Mouse (Mus musculus) monocyte, adult 5-6 weeks (primary cell): Measurements from ENCODE around the gene Sh2d4b. TPM values are rescaled to one million over a fixed set of nuclear protein-coding genes. Genes with fewer than 3 reads are reported as not detected.

Experiments
- ATAC-seq: fragments of 153-309, 156-312 bp; replicated peaks from 2 replicates; pipeline ENCODE4 v1.8.0; 2017; ENCODE audit warnings: mild to moderate bottlenecking; ENCODE audit not compliant: low TSS enrichment, insufficient number of reproducible peaks, severe bottlenecking, poor library complexity, low FRiP score
- total RNA-seq: library from RNA; stranded (forward); fragments of 200-1000, 200-491, 200-594 nt; gene quantifications from 3 replicates; pipeline ENCODE4 v1.2.3, GENCODE M21; 2017

Gene Sh2d4b
- total RNA-seq, 1 experiment from 2014 or later, result 1.5 TPM

DNA sequence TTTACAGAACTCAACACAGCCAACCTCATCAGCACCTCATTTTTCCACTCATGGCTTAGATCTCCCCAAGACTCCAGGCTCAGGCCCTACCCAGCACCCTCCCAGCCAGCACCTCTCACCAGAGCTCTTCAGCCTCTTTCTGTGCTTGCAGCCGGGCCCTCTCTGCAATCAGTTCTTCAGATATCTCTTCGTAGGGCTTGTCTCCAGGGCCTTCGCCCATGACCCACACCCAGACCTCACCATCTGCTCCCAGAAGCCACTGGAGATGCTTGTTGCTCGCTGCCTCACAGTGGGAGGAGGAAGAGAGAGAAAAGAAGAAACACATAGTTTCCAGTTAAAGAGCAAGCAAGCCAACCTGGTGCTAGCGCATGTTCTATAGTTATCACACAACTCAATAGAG is 19.1 kb downstream of the Sh2d4b start:
- ATAC-seq, result no peak

DNA sequence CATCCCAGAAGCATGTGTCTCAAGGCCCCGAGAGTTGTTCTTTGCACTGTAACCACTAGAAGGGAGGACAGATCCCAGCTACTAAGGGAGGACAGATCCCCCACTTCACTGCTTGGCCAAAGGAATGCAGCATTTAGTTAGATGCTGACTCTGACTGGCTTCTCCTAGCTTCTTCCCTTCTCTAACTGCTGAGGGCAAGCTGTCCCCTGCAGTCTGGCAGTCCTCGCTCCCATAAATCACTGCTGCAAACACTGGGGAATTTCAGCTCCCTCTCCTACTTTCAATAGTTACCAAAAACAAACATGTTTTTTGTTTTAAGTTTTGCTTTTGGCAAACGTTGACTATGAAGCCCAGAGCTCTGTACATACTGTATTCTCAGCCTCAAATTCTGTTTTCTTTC is 22.5 kb downstream of the Sh2d4b start:
- ATAC-seq, result no peak

DNA sequence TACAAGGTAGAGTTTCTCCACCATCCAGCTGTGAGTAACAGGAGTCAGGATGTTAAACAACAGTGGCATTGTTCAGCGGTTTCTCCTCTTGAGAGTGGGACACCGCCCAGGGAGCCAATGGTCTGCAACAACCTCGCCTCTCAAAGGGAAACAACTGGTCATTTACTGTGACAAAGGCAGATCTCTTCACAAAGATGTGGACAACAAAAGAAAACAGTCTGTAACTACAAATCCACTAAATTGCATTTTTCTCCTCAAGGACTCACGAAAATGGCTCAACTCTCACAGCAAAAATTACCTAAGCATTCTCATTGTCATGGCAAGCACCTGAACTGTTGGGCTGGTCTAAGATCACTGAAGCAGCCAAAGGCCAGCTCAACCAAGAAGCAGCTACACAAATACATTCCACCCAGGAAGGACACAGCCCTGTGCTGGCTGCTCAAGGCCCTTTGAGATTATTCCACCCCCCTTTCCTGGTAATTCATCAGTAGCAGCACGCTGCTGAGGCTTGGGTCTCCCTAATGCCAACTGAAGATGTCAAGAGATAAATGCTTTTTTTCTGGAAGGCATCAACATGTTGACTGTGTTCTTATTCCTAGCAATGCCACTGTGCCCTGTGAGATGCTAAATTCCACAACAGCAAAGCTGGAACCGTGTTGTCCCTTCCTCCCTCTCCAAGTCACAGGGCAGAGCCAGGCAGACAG is 28.1 kb downstream of the Sh2d4b start:
- ATAC-seq, result no peak

DNA sequence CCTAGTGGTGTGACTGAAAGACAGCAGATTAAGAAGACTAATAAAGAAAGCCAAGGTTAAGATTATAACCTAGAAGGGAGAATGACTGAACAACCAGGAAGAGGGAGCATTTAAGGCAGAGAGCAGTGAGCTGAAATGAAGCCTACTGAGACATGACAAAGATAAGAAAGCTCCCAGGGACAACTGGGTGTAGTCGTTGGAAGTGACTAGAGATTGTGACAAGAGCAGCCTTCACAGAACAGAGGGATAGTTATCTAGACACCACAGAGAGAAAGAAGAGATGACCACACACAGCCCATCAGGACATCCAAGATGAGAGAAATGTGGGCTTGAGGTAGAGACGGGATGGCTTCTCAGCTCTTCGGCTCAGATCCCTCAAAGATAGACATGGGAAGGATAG is 29.4 kb downstream of the Sh2d4b start:
- no peak for ATAC-seq

DNA sequence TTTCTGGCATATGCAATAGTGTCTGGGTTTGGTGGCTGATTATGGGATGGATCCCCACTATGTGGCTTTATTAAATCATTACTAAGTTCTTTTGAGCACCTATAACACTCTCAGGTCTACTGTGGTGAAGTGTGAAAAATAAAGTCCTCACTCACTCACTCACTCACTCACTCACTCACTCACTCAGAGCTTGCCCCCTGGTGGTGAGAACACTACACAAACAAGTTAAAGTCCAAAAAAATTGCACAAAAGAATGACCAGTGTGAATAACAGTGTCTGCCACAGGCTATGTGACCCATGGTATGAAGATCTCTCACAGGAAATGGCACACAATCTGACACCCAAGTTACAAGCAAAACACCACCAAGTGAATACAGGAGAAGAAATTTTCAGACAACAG is 30.0 kb downstream of the Sh2d4b start:
- no peak for ATAC-seq

DNA sequence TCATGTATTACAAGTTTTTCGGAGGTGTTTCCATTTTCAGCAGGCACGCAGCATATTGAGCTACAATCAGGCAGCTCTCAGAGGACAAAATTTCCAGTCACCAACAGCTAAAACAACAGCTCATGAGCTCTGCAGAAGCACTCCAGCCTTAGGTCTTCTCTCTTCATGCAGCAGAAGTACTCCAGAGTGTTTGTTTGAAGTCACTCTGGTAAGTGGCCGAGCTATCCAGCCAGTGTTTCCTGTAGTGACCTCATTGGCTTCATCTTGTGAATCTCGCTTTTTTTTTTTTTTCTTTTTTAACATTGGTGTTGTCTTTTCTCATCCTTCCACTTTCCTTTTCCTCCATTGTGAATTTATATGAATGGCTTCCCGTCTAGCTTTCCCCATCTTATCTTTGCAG is 40.1 kb downstream of the Sh2d4b start:
- ATAC-seq, result no peak

DNA sequence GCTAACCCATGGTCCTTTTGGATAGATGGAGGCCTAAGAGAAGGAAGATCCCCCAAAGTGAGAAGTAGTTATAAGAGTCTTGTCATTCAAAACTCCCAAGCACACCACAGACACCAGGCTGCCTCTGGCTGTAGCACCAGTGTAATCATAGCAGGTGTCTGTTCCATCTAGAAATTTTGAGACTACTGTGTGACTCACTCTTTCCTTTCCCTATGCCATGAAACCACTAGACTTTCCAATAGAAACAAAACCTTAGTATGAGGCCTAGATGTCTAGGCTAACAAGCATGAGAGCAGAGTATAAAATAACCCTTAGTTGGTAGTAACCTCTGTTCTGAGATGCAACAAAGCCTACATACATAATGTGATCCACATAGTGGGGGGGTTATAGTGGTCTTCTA is 55.7 kb downstream of the Sh2d4b start:
- no peak for ATAC-seq

DNA sequence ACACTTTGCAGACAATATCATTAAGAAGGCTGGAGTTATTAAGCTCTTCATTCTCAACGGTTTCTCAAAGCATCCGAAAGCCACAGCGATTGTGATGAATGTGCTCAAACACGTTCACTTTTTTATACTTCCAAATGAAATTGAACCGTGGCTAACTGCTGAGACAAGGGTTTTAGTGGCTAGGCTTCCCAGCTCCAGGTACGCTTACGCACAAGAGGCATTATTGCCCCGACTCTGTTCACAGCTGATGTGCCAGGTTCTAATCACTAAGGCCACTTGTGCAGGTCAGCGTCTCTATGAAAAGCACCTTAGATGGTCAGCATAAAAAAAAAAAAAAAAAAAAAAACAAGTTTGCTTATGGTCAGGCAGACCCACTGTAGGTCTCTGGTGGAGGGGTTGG is 62.6 kb downstream of the Sh2d4b start:
- no peak for ATAC-seq

DNA sequence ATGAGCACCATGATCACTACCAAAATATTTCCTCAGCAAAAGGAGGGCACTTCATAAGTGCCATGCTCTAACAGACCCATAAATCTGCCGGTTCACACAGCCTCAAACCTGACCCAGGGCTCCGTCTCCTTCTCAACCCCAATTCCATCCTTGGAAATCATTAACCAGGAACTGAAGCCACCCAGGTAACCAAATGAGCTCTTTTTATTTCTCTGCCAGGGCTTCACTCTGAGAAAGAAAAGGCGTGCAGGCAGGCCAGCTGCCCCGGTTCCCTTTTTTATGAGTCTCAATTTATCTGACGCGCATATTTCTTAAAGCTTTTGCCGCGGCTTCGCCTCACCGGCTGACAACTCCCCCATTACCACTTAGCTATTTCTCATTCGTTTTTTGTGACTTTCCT is 63.0 kb downstream of the Sh2d4b start:
- no peak for ATAC-seq

DNA sequence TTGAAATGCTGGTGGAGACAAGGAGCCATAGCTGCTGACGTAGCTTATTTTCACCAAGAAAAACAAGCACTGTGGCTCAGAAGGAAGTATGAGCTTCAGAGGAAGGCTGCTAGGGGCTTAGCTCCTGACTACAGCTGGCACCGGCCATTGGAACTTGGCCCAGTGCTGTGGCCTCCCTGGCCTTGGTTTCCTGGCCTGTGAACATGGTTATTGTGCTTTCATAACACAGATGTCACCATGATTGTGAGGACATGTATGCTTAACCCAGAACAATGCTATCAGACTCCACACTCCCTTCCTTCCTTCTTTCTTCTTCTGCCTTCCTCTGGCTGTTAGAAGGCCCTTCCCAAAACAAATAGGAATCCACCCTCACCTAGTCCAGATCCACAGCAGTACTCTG is 75.0 kb downstream of the Sh2d4b start:
- no peak for ATAC-seq

DNA sequence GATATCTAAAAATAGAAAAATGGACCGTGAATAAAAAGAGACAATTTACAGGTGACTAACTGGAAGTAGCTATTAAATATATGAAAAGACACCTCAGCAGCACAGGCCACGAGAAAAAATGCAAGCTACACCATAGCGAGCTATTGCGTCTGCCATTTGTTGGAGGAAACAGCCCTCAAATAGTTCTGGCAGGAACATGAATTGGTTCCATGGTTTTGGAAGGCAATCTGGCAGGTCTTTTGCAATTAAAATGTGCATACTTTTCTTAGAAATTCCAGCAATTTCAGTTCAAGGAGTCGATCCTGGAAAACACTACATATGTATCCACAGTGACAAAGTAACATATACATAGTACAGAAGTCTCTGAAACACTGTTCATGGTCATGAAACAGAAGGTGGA is 76.4 kb downstream of the Sh2d4b start:
- ATAC-seq, result no peak

DNA sequence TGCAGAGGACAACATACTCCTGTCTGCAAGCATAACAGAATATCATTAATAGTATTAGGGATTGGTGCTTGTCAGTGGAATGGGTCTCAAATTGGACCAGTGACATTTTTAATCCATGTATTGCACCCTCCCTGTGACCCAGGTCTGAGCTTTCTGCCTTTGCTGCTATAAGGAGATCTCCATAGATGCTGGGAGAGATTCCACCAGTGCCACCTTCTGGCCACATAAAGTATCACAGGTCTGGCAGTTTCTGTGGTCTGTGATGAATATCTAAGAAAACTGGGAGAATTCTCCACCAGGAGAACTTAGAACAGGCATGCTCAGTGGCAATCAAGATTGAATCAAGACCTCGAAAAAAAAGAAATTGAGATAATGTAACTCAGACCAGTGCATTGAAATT is 101.5 kb downstream of the Sh2d4b start:
- ATAC-seq, result no peak

DNA sequence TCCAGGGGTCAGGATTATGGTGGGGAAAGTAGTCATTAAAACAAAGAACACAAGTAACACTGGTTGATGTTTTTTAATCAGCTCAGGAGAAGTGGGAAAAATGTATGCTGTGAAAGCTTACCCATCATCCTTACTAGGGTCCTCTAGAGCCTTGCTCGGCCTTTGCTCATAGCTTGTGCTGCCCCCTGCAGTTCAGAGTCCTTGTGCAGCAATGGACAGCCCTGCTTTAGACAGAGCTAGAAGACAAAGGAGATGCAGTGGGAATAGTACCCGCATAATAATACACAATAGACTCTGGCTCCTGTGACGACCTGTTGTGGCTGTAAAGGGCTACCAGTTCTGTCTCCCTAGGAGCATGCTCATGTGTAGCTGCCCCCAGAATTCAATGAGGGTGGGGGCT is 104.0 kb downstream of the Sh2d4b start:
- ATAC-seq, result no peak

DNA sequence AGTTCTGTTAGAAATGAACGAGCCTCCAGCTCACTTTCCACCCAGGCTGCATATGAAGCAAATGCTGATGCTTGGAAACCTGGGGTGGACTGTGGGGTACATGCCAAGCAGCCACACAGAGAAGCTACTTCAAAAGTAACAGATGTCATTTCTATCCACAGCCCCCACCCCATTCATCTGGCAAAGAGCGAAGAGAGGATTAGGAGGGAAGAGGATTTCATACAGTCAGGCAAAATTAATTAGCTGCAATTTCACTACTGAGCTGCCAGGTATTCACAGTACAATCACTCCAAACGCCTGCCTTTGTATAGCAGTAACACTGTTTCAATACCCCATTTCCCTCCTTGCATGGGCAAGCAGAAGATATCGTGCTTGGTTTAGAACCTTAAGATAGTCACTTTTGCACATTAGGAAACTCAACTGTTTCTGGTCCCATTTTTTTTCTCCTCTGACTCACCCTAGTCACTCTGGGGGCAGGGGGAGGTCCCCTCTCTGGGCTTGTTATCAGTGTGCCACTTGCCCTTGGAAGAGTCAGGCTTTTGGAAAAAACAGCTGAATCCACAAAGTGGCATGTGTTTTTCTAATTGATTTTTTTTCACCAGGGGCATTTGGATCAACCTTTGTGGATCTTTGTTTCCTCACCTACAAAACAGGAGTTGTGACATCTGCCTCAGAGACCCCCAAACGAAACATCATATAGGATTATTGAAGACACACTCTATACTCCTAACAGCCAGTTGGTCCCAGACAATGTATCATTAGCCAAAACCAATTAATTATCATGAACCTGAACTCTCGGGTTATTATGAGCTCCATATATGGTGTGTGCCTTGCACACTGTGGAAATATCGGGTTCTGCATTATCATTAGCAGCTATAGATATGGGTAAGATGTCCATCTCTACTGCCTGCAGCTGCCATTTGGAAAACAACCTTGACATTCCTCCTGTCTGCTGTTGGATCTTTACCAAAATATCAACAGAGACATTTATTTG is 123.7 kb downstream of the Sh2d4b start:
- ATAC-seq, result no peak

Other genes with a start within 250 kb of the Sh2d4b start
- 52.3 to 82.1 TPM (median 68.3 TPM) in 3 replicates for gene Tspan14, start 73.5 kb upstream of the Sh2d4b start, total RNA-seq
- gene Fam213a, start 120.5 kb upstream of the Sh2d4b start, total RNA-seq, result 21.0 to 81.0 TPM (median 74.2 TPM) in 3 replicates
- gene Dydc2, start 175.9 kb upstream of the Sh2d4b start, total RNA-seq, result not detected in 3 replicates
- not detected in 3 replicates for gene Dydc1, start 179.6 kb upstream of the Sh2d4b start, total RNA-seq
- gene Mat1a, start 211.8 kb upstream of the Sh2d4b start, total RNA-seq, result not detected in 3 replicates
- not detected in 3 replicates for gene Sftpa1, start 238.5 kb upstream of the Sh2d4b start, total RNA-seq